Mouse (Mus musculus) MEL-GATA-1-ER (cell line): ENCODE measurements around the gene Rgs4.

ENCODE experiments used
- DNase-seq: peaks from one replicate; pipeline ENCODE4 v3.0.0-alpha.2; 2012; ENCODE audit warnings: low read depth; ENCODE audit errors: extremely low read depth

Rgs4 gene

GRCm38 (mm10) chr1:169747473-169747872, at the start of gene Rgs4:
Gene Rgs4, minus strand, starts transcription at chr1:169747642.
- DNase-seq: no peak

GRCm38 (mm10) chr1:169792437-169792836, 45.0 kb upstream of the Rgs4 start:
- no peak for DNase-seq

- no peak for DNase-seq
Observed at GRCm38 (mm10) chr1:169785981-169786380, 38.5 kb upstream of the Rgs4 start.

- DNase-seq: no peak
Observed at GRCm38 (mm10) chr1:169776566-169776965, 29.1 kb upstream of the Rgs4 start.

- no peak for DNase-seq
Observed at GRCm38 (mm10) chr1:169764619-169764955, 17.1 kb upstream of the Rgs4 start.

- no peak for DNase-seq
Observed at GRCm38 (mm10) chr1:169763858-169764618, 16.6 kb upstream of the Rgs4 start.

GRCm38 (mm10) chr1:169762524-169762923, 15.1 kb upstream of the Rgs4 start:
- DNase-seq: no peak

- no peak for DNase-seq
Observed at GRCm38 (mm10) chr1:169756532-169756931, 9.1 kb upstream of the Rgs4 start.

- no peak for DNase-seq
Observed at GRCm38 (mm10) chr1:169752395-169752794, 5.0 kb upstream of the Rgs4 start.

GRCm38 (mm10) chr1:169748439-169748838, 997 bp upstream of the Rgs4 start:
- no peak for DNase-seq

GRCm38 (mm10) chr1:169747902-169748301, 460 bp upstream of the Rgs4 start:
- DNase-seq: no peak

GRCm38 (mm10) chr1:169741147-169741546, 6.3 kb downstream of the Rgs4 start:
- no peak for DNase-seq

GRCm38 (mm10) chr1:169737231-169737630, 10.2 kb downstream of the Rgs4 start:
- DNase-seq: no peak

GRCm38 (mm10) chr1:169736139-169736538, 11.3 kb downstream of the Rgs4 start:
- DNase-seq: no peak

GRCm38 (mm10) chr1:169730599-169731100, 16.8 kb downstream of the Rgs4 start:
- DNase-seq: no peak

- DNase-seq: no peak
Observed at GRCm38 (mm10) chr1:169726319-169726718, 21.1 kb downstream of the Rgs4 start.

GRCm38 (mm10) chr1:169721836-169722235, 25.6 kb downstream of the Rgs4 start:
- no peak for DNase-seq

- DNase-seq: no peak
Observed at GRCm38 (mm10) chr1:169704395-169705087, 42.9 kb downstream of the Rgs4 start.

- DNase-seq: no peak
Observed at GRCm38 (mm10) chr1:169699184-169699583, 48.3 kb downstream of the Rgs4 start.

GRCm38 (mm10) chr1:169697236-169697635, 50.2 kb downstream of the Rgs4 start:
- no peak for DNase-seq

- DNase-seq: no peak
Observed at GRCm38 (mm10) chr1:169695356-169695755, 52.1 kb downstream of the Rgs4 start.

- DNase-seq: no peak
Observed at GRCm38 (mm10) chr1:169693537-169693936, 53.9 kb downstream of the Rgs4 start.

- DNase-seq: no peak
Observed at GRCm38 (mm10) chr1:169693040-169693439, 54.4 kb downstream of the Rgs4 start.
